Mouse (Mus musculus) embryo, embryonic 10 days (tissue): Measurements from ENCODE around the gene Emc7.

Source experiments
- DNase-seq: peaks from one replicate; pipeline ENCODE4 v3.0.0-alpha.2; 2015; ENCODE audit warnings: low spot score

Gene Emc7

GRCm38 (mm10) chr2:112520526-112521482, 66.0 kb downstream of the Emc7 start:
- DNase-seq: no peak
